In the genomic region with DNA sequence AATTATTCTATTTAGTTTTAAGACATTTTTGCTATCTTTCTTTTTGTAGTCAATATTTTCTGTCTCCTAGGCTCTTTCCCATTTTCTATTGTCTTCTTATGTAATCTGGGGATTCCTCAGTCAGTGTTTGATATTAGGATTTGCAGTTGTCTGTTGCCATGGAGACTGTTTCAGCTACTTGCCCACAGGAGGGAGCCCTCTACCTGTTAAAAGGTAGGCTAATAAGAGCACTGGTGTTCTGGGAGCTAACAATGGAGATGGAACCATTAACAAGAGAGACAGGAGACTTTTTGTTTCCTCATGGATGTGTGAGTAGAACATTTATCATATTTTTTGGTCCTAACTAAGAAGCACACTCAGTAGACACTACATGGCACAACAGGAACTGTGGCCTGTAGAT, we compare ENCODE assay signal across 13 mouse cellular contexts.
DNase-seq lines count a peak whose midpoint lies in the region; ATAC-seq lines count a peak whose summit lies in the region.
"Had no signal": no experiment of that assay in that cellular context is flagged by ENCODE, and none has a peak within 500 bp of the region (broad histone marks: within the 10 kb centered on the region; RNA-seq: fewer than 3 reads in every experiment).

No protein-coding gene starts in this region.

- H3K4me1 ChIP-seq in midbrain, embryonic 15.5 days: no peaks in the 10 kb centered on the region
- H3K4me1 ChIP-seq: heart, embryonic 13.5 days; midbrain, embryonic 12.5 days had no signal

- ATAC-seq in frontal cortex, adult (ENCODE audit: low TSS enrichment): peak; percentile 62; the same call in 1 of the 2 replicates
- ATAC-seq in midbrain, embryonic 15.5 days (replicated peaks): peak; percentile 67; the same call in 1 of the 2 replicates
- ATAC-seq: CD4-positive, CD25-positive, alpha-beta regulatory T cell, adult 4 months had no signal

- H3K36me3 ChIP-seq in midbrain, embryonic 15.5 days (replicated peaks): no peaks in the 10 kb centered on the region
- H3K36me3 ChIP-seq: heart, embryonic 13.5 days; midbrain, embryonic 12.5 days had no signal

- H3K9me3 ChIP-seq in midbrain, embryonic 15.5 days: no peaks in the 10 kb centered on the region
- H3K9me3 ChIP-seq: heart, embryonic 13.5 days; midbrain, embryonic 12.5 days had no signal

- H3K9ac ChIP-seq in midbrain, embryonic 15.5 days: no peak overlapping the region
- H3K9ac ChIP-seq: heart, embryonic 13.5 days; midbrain, embryonic 12.5 days had no signal

- no peak for DNase-seq in frontal cortex, postnatal 10 days (ENCODE audit: low spot score in 2 of 2)
- DNase-seq in left cerebral cortex, adult 9 months (ENCODE audit: low spot score in 2 of 2): peak; percentile 1 to 16
- no peak for DNase-seq in left cerebral cortex, postnatal 10 days (ENCODE audit: extremely low spot score in 1 of 2, low spot score in 2 of 2)
- DNase-seq in R1 (ENCODE audit: low read depth, low spot score): peak; percentile 69
- DNase-seq in right cerebral cortex, adult 2 months (ENCODE audit: low spot score in 2 of 2): no peak
- DNase-seq in gastrocnemius, adult 18-20 months (ENCODE audit: low spot score): no peak
- DNase-seq: cerebellum, adult 18-20 months had no signal

- no peak overlapping the region for H3K27ac ChIP-seq in midbrain, embryonic 15.5 days
- H3K27ac ChIP-seq: heart, embryonic 13.5 days; midbrain, embryonic 12.5 days had no signal

- intact Hi-C loops in left cerebral cortex, postnatal 10 days (cut with DNase I): no loop called here

- no peak overlapping the region for H3K4me2 ChIP-seq in midbrain, embryonic 15.5 days
- H3K4me2 ChIP-seq: heart, embryonic 13.5 days; liver, embryonic 11.5 days; midbrain, embryonic 12.5 days had no signal

- no peaks in the 10 kb centered on the region for H3K27me3 ChIP-seq in midbrain, embryonic 15.5 days (replicated peaks)
- H3K27me3 ChIP-seq: heart, embryonic 13.5 days; midbrain, embryonic 12.5 days had no signal

- H3K4me3 ChIP-seq in midbrain, embryonic 15.5 days: no peak overlapping the region
- H3K4me3 ChIP-seq: heart, embryonic 13.5 days; midbrain, embryonic 12.5 days had no signal

Comparison
In these comparisons a context has a peak if more than half of its experiments do, and no peak if none do; other contexts are left out.
1. DNase-seq: peak in left cerebral cortex, adult 9 months (2 of 2) and R1 (single experiment); none in frontal cortex, postnatal 10 days (0 of 2), left cerebral cortex, postnatal 10 days (0 of 2), right cerebral cortex, adult 2 months (0 of 2) and gastrocnemius, adult 18-20 months (single experiment).